Mouse (Mus musculus) ovary, postnatal 10 days (tissue): ENCODE results near the gene Gas7.
A peak's percentile ranks its signal among the peaks of the same experiment; 100 is the strongest.

Experiments used
- DNase-seq: peaks from one replicate; pipeline ENCODE4 v3.0.0; 2022; ENCODE audit warnings: low spot score

Gas7 gene

DNA sequence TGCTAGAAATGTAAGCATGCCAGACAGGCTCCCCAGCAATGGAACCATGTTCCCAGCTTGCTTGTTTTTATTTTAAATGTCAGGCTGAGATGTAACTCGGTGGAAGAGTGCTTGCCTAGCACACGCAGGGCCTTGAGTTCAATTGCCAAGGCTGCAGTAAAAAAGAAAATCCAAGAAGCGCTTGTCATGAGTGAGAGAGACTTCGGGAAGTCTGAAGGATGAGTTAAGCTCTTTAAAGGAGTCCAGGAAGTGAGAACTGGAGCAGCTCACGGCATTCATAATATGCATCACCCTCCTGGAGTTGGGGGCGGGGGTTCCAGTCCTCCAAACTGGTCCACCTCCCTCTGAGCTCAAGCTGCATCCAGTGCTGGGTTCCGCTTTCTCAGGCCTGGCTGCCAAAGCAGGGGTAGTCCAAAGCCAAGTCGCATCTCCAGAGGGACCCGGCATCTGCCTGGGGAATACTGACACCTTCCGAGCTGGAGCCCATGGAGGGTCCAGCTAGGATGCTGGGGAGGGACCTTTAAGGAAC, 34.5 kb downstream of the Gas7 start:
- DNase-seq: no peak

GRCm38 (mm10) chr11:67496796-67497195, 41.6 kb downstream of the Gas7 start:
- no peak for DNase-seq

GRCm38 (mm10) chr11:67500115-67500514, 44.9 kb downstream of the Gas7 start:
- no peak for DNase-seq

- no peak for DNase-seq
Measured at GRCm38 (mm10) chr11:67501468-67502244, 46.4 kb downstream of the Gas7 start.

GRCm38 (mm10) chr11:67509219-67509876, 54.1 kb downstream of the Gas7 start:
- DNase-seq: no peak

DNA sequence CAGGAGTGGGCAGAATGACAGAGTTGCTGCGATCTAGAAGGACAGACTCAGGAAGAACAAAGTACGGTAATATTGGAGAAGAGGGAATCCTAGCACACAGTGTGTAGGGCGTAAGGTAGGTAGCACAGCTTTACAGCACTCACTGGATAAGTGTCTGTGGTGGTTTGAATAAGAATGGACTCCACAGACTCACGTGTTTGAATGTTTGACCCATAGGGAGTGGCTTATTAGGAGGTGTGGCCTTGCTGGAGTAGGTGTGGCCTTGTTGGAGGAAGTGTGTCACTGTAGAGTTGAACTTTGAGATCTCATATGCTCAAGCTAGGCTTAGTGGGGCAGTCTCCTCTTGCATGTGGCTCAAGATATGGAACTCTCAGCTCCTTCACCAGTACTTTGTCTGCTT, 55.6 kb downstream of the Gas7 start:
- no peak for DNase-seq

DNA sequence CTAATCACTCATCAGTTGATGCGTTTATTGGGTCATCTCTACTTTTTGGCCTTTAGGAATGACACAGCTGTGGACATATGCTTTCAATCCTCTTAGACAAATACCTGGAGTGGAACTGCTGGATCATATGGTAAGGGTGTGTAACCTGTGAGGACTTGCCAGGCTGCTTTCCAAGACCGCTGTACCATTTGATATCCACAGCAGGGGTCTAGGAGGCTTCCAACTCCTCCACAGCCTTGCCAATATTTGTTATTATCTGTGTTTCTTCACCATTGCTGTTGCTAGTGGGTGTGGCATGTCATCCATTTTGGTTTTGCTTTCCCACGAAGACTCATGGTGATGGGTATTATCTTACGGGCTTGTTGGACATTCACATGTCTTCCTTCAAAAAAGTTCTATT, 57.8 kb downstream of the Gas7 start:
- no peak for DNase-seq

DNA sequence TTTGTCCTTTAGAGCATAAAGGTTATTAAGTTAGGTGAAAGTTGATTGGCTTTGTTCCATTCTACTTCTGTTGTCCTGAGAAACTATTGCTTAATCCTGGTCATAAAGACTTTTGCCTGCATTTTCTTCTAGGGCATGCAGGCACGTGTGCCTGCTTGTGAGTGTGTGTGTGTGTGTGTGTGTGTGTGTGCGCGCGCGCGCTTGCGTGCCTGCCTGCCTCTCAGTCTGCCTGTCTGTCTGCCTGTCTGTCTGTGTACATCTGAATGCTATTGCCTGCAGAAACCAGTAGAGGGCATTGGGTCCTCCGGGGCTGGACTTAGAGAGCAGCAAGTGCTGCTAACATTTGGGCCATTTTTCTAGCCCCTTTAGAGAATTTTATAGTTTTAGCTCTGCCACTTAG, 59.2 kb downstream of the Gas7 start:
- no peak for DNase-seq

GRCm38 (mm10) chr11:67515020-67515911, 60.0 kb downstream of the Gas7 start:
- peak; percentile 36 for DNase-seq

- no peak for DNase-seq
Measured at GRCm38 (mm10) chr11:67515912-67516305, 60.7 kb downstream of the Gas7 start.

DNA sequence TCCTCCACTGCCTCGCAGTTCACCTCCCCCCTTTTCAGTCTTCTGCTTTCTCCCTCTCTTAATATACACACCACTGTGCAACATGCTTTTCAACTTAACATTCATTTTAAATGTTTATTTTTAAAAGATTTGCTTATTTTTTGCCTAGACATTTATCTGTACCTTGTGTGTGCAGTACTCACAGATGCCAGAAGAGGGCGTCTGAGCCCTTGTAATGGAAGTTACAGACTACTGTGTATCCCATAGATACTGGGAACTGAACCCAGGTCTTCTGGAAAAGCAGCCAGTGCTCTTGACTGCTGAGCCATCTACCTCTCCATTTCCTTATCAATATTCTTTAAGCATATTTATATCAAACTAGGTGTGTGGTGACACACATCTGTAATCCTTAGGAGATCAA, 62.5 kb downstream of the Gas7 start:
- no peak for DNase-seq

DNA sequence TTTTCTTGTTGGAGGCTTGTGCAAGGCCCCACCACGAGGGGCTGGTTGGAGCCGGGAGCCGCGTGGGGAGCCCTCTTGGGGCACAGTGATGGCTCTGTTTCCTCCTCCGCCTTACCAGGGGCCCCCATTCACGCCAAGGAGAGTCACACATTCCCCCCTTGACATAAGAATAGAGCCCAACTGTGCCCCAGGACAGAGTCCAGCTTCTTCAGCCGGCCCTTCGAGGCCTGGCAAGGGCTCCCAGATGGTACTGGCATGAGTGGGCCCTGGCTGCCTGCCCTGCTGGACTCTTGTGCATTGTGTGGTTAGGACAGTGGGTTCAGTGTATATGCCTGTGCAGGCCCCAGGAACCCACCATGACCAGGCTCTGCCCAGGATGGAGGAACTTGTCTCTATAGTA, 63.7 kb downstream of the Gas7 start:
- no peak for DNase-seq

GRCm38 (mm10) chr11:67522671-67523070, 67.4 kb downstream of the Gas7 start:
- DNase-seq: no peak

GRCm38 (mm10) chr11:67523806-67524205, 68.6 kb downstream of the Gas7 start:
- DNase-seq: peak; percentile 27

DNA sequence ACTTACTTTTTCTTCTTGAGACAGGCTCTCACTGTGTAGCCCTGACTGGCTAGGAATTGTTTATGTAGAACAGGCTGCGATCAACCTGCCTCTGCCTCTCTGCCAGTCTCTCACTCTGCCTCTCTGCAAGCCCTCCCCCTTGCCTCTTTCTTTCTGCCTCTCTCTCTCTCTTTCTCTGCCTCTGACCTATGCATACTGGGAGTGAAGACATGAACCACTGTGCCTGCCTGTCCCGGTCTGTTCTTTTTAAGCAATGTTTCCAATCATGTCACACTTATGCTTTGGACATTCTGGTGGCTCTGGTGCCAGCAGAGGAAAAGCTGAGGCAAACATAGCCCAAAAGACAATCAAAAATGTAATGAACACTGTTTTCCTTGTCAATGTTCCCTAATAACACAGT, 69.5 kb downstream of the Gas7 start:
- no peak for DNase-seq

DNA sequence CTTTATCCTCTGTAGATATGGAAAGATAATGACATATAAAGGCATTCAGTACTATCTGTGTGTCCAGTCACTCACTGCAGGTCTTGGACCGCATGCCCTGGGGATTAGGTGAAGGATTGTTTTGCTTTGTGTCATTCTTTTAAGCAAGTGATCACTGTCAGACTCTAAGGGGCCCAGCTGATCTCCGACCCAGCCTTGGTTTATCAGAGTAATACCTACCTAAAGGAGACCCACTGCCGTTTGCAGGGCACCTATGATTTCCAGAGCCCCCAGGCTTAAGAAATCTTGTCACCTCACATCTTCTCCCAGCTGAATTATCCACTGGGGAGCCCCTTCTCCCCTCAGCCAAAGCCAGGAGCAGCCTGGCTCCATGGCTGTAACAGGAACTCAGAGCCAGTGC, 70.6 kb downstream of the Gas7 start:
- no peak for DNase-seq

DNA sequence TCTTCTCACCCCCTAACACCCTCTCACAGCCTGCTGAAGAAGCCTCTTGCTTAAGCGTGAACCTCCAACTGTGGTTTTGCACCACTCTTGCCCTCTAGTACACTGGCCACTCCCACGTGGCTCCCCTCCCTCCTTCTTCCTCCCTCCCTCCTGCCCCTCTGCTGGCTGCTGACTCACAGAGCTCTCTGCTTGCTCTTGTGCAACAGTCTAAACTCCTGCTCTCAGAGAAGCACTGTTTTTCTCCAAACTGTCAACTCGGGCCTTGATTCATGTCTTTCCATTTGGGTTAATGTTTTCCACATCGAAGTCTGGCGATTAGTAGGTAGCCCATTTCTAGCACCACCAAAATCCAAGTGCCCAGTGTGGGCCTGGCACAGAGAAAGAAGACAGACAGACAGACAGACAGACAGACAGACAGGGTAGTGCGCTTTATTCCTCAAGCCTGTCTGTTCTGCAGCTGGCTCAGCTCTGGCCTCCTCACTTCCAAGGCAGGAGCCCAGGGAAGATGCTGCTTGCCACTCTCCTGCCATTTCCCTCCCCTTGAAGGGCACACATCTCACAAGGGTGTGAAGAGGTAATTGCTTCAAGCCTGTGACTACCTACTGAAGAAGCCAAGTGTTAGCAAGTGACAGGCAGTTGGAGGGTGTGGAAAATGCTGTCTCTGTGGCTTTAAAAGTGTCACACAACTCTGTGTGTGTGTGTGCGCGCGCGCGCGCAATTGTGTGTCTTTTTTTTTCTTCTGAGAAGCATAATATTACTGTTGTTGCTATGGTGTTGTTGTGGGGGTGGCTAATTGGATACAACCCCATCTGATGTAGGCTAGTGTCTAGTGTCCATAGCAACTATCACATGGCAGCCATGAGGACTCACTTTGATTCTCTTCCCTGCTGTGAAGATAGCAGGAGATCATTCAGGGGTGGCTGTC, 71.6 kb downstream of the Gas7 start:
- no peak for DNase-seq

- DNase-seq: no peak
Measured at GRCm38 (mm10) chr11:67531286-67531685, 76.0 kb downstream of the Gas7 start.

GRCm38 (mm10) chr11:67531926-67532565, 76.8 kb downstream of the Gas7 start:
- DNase-seq: no peak

DNA sequence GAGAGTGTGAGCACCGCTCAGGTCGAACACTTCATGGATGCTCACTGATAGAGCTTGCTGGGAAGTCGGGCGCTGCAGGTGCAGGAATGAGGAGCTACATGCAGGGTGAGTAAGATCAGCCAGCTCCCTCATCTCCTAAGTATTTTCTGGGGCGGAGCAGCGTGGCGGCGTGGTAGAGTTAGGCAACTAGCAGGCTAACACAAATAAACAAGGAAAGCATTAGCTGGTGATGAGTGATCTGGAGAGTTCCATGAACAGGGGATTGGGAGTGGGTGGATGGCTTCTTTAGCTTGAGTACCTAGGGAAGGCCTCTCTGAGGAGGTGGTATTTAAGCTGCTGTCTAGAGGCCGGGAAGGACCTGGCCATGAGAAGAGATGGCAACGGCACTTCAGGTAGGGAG, 77.5 kb downstream of the Gas7 start:
- no peak for DNase-seq

DNA sequence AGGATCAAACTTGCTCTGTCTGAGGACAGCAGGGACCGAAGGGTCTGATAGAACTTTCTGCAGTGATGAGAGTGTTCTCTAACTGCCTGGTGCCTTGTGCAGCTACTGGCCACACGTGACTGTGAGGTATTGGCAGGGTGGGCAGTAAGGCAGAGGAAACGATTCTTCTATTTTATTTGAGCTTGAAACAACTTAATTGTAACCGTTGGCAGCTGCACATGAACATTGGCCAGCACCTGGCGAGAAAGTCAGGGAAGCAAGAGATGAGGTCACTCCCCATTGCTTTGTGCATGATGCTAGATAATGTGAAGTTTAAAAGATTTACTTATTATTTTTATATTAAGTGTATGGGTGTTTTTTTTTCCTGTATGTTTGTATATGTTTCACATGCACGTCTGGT, 77.9 kb downstream of the Gas7 start:
- DNase-seq: no peak
